Mouse (Mus musculus) thymus, adult 2 months (tissue): ENCODE data around the gene Pitpnb.

Experiments used
- CTCF ChIP-seq: fragments of 200-500 bp; IDR thresholded peaks from 2 replicates; pipeline ENCODE4 v1.5.1; 2012; ENCODE audit warnings: mild to moderate bottlenecking, control low read depth, low read length, moderate library complexity, borderline replicate concordance; ENCODE audit not compliant: control insufficient read depth, poor library complexity, insufficient read depth; ENCODE audit errors: extremely low read depth
- POLR2A ChIP-seq: fragments of 200-500 bp; IDR thresholded peaks from 2 replicates; pipeline ENCODE4 v1.6.1; 2012; ENCODE audit warnings: mild to moderate bottlenecking, low read length, control low read depth, moderate library complexity; ENCODE audit not compliant: control insufficient read depth, poor library complexity, insufficient read depth; ENCODE audit errors: extremely low read depth

DNA sequence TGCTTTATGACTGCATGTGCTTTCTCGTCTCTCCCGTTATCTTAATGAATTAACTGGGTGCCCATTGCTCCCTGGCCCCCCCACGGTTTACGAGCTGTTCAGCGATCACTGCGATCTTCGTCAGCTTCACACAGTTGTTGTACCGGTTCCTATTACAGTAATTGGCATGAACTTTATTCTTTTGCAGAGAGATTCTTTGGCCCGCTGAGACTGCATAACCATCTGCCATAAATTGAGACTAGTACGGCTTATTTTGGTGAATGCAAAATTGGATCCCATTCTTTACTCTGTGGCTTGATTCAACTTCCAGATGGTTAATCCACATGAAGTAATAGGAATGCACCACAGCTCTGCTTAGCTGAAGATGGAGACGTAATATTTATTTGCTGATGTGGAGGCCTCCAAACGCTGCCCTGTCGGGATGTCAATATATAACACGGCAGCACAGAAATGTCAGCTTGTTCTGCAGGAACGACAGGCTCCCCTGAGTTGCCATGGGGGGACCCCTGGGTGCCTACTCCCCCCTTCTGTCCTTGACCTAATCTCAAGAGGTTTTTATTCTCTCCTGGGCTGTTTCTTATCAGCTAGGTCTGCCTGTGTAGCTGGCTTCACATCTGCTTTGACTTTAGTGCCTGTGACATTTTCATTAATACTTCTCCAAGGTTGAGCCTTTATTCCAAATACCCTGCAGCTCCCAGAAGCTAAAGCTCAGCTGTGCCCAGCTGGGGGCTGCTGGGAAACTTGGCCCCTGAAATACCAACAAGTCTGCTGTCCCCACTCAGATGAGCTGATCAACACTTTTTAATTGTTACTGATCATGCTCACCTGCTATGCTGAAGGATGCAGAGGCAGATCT, 63.9 kb downstream of the Pitpnb start:
- TF ChIP-seq POLR2A (no peak), CTCF (no peak)
